Mouse (Mus musculus) kidney, adult 2 months (tissue): ENCODE measurements around the gene Nfkbil1.

Experiments used
- CTCF ChIP-seq: fragments of 200-500 bp; conservative IDR thresholded peaks from 2 replicates; pipeline ENCODE4 v1.5.1; 2011; ENCODE audit warnings: low read depth, mild to moderate bottlenecking, control low read depth, low read length, moderate library complexity, mixed read lengths; ENCODE audit not compliant: insufficient read depth, insufficient read length
- POLR2A ChIP-seq: fragments of 200-500 bp; IDR thresholded peaks from one replicate; pipeline ENCODE4 v1.6.1; 2011; ENCODE audit warnings: low read depth, low read length, control low read depth

DNA sequence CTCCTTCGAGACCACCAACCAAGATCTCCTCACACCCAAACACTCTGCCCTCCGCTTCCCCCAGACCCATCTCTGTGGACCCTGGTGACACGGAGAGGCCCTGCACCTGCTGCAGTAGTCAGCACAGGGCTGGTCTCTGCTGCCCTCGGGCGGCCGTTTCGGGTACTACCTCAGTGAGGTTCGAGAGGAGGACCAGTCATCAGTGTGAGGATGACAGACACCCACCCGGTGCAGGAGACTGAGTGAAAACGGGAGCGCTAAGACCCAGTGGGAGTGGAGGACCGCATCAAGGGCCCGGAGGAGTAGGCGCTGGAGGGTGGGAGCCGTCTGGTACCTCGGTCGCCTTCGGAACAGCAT lies 776 bp upstream of the Nfkbil1 start:
- TF ChIP-seq CTCF (peak; percentile 94), POLR2A (no peak)
